Mouse (Mus musculus): ENCODE results near the gene Wdr24.

Gene Wdr24

GRCm38 (mm10) chr17:25861704-25862612, 38.5 kb downstream of the Wdr24 start:
- peak in 1 of 2 experiments; percentile 27 for DNase-seq

- DNase-seq = peak in 1 of 2 experiments; percentile 59
These were observed 40.3 kb downstream of the Wdr24 start for GRCm38 (mm10) chr17:25863681-25864080.

GRCm38 (mm10) chr17:25864311-25864710, 40.9 kb downstream of the Wdr24 start:
- DNase-seq = no peak

- DNase-seq = no peak
These were observed 41.9 kb downstream of the Wdr24 start for GRCm38 (mm10) chr17:25865288-25865687.

DNA sequence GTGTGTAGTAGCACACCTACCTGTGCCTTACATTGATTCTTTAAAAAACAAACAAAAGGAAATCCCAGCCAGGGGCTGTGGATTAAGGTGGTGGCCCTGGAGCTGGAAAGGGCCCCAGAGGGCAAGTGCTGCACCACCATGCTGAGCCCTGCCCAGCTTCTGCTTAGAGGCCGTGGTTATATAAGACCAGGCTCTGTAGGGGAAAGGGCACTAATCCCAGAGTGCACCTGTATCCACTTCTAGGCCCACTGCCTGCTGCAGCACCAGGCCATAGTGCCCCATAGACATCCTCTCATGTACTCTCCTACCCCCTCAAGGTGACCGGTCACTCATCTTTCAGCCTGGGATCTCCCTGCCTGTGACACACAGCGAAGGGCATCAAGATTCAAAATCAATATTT, 42.7 kb downstream of the Wdr24 start:
- peak; percentile 65 to 78 for DNase-seq

- no peak for DNase-seq
These were observed 44.0 kb downstream of the Wdr24 start for GRCm38 (mm10) chr17:25867509-25867835.

- DNase-seq = peak; percentile 79 to 84
These were observed 44.6 kb downstream of the Wdr24 start for GRCm38 (mm10) chr17:25867836-25868600.

GRCm38 (mm10) chr17:25868601-25869191, 45.3 kb downstream of the Wdr24 start, which contains the start of gene Mcrip2:
Mcrip2 (minus strand) TSS chr17:25868764.
- peak; percentile 90 to 91 for DNase-seq

DNA sequence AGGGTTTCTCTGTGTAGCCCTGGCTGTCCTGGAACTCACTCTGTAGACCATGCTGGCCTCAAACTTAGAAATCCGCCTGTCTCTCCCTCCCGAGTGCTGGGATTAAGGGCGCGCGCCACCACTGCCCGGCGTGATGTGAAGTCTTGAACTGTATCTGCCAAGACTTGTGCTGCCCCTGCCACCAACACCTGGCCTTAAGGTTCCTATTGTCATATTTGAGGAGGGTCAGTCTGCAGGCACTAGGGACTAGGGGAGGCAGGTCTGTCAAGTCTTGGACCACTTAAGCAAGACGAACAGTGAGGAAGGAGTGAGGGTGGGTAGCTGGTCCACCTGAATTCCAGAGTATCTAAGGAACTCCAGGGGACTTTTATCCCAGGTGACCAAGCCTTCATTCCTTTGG, 46.1 kb downstream of the Wdr24 start:
- no peak for DNase-seq

GRCm38 (mm10) chr17:25869954-25870353, 46.5 kb downstream of the Wdr24 start:
- DNase-seq = no peak

DNA sequence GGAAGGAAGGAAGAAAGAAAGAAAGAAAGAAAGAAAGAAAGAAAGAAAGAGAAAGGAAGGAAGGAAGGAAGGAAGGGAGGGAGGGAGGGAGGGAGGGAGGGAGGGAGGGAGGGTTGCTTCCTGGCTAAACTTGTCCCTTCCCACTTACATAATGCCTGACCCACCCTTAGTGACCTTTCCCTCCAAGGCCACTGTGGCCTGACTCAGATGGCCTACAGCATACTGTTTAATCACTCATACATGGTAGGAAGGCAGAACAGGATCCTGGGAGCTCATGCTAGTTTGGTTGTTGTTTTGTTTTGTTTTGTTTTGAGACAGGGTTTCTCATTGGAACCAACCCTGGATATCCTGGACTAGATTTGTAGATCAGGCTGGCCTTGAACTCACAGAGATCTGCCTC, 48.1 kb downstream of the Wdr24 start:
- DNase-seq = peak in 1 of 2 experiments; percentile 19

DNA sequence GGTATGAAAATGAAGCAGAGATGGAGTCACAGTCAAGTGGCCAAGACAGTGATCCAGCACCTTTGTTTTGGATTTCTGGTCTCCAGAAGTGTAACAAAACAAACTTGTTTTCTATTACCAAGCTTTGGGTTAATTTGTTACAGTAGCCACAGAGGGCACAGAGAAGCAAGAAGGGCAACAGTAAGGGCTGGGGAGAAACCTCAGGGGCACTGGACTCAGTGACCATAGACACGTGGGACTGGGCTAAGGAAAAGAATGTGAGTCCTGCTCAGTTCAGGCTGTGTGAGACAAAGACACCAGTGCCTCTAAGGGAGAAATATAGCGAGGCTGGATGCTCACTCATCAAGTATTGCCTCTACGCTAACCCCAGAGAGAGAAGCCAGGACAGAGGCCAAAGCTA, 49.2 kb downstream of the Wdr24 start:
- peak in 1 of 2 experiments; percentile 67 for DNase-seq

GRCm38 (mm10) chr17:25873405-25874147, 50.1 kb downstream of the Wdr24 start:
- no peak for DNase-seq

GRCm38 (mm10) chr17:25874148-25874720, 50.8 kb downstream of the Wdr24 start:
- DNase-seq = peak in 1 of 2 experiments; percentile 66

DNA sequence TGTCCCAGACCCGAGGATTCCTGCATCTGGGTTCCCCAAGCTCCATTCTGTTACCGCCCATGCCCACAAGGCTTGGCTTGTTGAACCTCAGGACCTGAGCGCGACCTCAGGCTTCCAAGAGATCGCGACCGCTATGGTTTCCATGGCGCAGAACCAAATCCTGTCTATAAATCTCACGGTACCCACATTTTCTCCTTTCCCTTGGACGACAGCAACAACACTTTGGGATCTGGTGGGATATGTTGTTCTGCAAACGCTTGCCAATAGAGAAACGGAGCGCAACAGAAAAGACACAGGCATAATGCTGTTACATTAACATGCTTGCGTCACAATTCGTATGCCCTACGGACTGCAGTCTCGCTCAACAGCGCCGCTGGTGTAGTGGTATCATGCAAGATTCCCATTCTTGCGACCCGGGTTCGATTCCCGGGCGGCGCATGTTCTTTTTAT, 51.3 kb downstream of the Wdr24 start, which contains the start of gene Mettl26:
Mettl26 (plus strand) TSS at position 354 of the 450 bp plus-strand sequence.
- DNase-seq = peak; percentile 88 to 95

DNA sequence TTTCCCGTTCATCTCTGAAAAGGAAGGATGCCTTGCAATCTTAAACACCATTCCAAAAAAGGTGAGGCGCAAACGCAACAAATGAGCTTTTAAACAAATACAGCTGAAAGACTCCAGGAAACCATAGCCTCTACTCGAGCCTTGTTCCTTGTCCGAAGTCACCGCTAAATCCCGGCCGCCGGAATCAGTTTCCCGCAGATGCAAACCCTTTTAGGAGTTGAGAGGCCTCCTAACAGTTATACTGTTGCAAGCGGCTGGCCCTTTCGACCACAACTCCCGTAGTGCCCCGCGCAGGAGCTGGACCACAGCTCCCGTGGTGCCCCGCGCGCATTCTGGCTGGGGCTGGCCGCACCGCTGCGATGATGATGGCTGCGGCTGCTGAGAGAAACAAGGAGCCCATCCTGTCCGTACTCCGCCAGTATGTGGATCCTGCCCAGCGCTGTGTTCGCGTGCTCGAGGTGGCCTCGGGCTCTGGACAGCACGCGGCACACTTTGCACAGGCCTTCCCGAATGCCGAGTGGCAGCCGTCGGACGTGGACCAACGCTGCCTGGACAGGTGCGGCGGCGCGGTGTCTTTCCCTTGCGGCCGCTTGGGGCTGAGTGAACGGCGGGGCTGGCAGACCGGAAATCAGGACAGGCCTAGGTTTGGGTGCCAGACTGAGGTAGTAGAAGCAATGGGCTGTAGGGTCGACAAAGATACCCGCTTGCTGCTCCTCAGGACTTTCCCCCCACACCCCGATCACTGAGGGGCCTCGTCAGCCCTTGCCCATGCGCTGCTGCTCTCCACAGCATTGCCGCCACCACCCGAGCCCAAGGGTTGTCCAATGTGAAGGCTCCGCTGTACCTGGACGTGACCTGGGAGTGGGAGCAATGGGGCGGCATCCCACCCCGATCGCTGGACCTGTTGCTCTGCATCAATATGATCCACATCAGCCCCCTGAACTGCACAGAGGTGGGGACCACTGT, 52.0 kb downstream of the Wdr24 start:
- DNase-seq = peak; percentile 85 to 90

DNA sequence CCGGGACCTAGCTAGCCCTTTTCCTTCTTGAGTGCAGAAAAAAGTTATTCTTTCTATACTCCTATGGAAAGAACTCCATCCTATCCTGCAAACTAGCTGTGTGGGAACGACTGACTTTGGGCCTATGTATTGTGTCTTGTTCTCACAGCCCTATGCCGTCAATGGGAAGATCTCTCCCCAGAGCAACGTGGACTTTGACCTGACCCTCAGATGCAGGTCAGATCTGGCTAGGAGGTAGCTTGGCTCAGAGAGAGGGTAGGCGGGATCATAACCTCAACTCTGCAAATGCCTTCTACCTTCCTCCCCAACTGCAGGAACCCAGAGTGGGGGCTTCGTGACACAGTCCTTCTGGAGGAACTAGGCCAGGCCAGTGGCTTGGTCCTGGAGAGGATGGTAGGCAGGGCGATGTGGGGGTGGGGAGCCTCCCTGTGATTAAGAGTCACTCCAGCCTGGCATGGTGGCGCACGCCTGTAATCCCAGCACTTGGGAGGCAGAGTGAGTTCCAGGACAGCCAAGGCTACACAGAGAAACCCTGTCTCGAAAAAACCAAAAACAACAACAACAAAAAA, 53.0 kb downstream of the Wdr24 start:
- peak; percentile 81 to 83 for DNase-seq

GRCm38 (mm10) chr17:25877025-25877424, 53.6 kb downstream of the Wdr24 start:
- DNase-seq = no peak

DNA sequence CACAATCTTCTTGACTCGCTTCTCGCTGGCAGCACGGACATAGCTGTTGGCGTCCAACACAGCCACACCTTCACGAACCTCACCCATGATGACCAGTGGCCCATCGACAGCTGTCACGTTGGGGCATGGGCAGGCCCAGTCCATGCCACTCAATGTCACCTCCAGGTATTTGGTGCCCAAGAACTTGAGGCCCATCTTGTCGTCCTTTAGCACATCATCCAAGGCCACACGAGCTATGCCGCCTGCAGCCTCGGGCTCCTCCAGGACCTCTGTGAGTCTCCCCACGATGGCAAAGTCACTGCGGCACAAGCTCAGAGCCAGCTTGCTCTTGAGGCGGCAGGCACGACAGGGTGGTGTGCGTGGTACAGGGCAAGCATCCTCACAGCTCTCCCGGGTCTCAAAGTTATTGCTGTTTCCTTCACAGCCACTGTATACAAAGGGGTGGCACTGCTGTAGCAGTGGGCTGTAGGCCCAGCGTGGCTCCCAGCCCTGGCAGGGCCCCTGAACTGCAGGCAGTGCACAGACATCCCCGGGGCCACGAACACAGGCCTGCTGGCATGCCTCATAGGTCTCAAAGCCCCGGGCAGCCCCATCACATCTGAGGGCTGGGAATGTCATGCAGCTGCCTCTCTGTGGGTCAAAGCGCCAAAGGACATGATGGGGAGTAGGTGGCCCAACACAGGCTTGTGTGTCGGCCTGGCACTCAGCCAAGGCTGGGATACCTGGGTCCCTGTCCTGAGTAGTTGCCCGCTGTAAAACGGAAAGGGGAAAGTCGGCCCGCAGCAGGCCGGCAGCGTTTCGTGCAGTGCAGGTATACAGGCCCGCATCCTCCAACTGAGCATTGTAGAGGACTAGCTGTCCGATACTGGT, 54.5 kb downstream of the Wdr24 start:
- peak in 1 of 2 experiments; percentile 23 for DNase-seq

Data from kidney, adult 8-10 months (tissue).